Mouse (Mus musculus) heart, embryonic 11.5 days (tissue): ENCODE results near the gene Tmem150b. TPM values are rescaled to one million over a fixed set of nuclear protein-coding genes. Genes with fewer than 3 reads are reported as not detected.

Experiments used
- ATAC-seq: fragments of 200-750 bp; cut with Nextera tagmentation; replicated peaks from 2 replicates; pipeline ENCODE4 v1.8.0; 2017; ENCODE audit warnings: moderate library complexity; ENCODE audit not compliant: insufficient number of reproducible peaks, low FRiP score, low TSS enrichment
- H3K27ac ChIP-seq: fragments of 300-500 bp; sonication (generic); 2 replicates; pipeline ENCODE4 v1.5.1; 2014; ENCODE audit warnings: mild to moderate bottlenecking, low read depth, low read length
- H3K27me3 ChIP-seq: fragments of 300-500 bp; sonication (generic); 2 replicates; pipeline ENCODE4 v1.6.1; 2014; ENCODE audit warnings: mild to moderate bottlenecking, low read length, mixed read lengths; ENCODE audit not compliant: control insufficient read depth, insufficient read depth
- H3K36me3 ChIP-seq: fragments of 300-500 bp; sonication (generic); 2 replicates; pipeline ENCODE4 v1.6.1; 2014; ENCODE audit warnings: mild to moderate bottlenecking, low read length, moderate library complexity, mixed read lengths; ENCODE audit not compliant: control insufficient read depth, insufficient read depth
- H3K4me1 ChIP-seq: fragments of 300-500 bp; sonication (generic); 2 replicates; pipeline ENCODE4 v1.6.1; 2014; ENCODE audit warnings: low read length; ENCODE audit not compliant: control insufficient read depth, insufficient read depth
- H3K4me2 ChIP-seq: fragments of 300-500 bp; sonication (generic); 2 replicates; pipeline ENCODE4 v1.6.1; 2014; ENCODE audit warnings: mild to moderate bottlenecking, moderate library complexity
- H3K4me3 ChIP-seq: fragments of 300-500 bp; sonication (generic); 2 replicates; pipeline ENCODE4 v1.5.1; 2014; ENCODE audit warnings: low read depth, low read length
- H3K9ac ChIP-seq: fragments of 300-500 bp; sonication (generic); 2 replicates; pipeline ENCODE4 v1.6.1; 2014; ENCODE audit warnings: mild to moderate bottlenecking, low read depth, low read length, moderate library complexity
- H3K9me3 ChIP-seq: fragments of 300-500 bp; sonication (generic); replicated peaks from 2 replicates; pipeline ENCODE4 v1.6.1; 2016; ENCODE audit warnings: low read length; ENCODE audit not compliant: control insufficient read depth
- WGBS: fragments of 180-500 bp; shearing (Covaris S2); extraction: QIAGEN DNeasy Blood & Tissue Kit; methylation state at CpG from one replicate; pipeline ENCODE4 v1.1.7; 2014; ENCODE audit not compliant: insufficient replicate concordance; 5-methylcytosine and 5-hydroxymethylcytosine counted together
- polyA plus RNA-seq: library from polyadenylated mRNA; unstranded; fragments of >200 nt; fragmentation: Nextera tagmentation; extraction: Ambion mirVana; gene quantifications from 2 replicates; pipeline ENCODE4 v1.2.1, GENCODE M21; 2014

The Tmem150b gene
- polyA plus RNA-seq, 1 experiment from 2014 or later = not detected

- Histone ChIP-seq H3K27ac (no peak overlapping the region), H3K9me3 (no peaks in the 10 kb centered on the region), H3K4me1 (peaks cover 6% of the 10 kb centered on the region), H3K9ac (no peak overlapping the region), H3K4me3 (no peak overlapping the region), H3K4me2 (no peak overlapping the region), H3K27me3 (no peaks in the 10 kb centered on the region), H3K36me3 (peaks cover 22% of the 10 kb centered on the region)
- WGBS = 83% methylated on average over 2 of the region's 2 CpGs
- no peak for ATAC-seq
Observed at GRCm38 (mm10) chr7:4663742-4664141, 61.3 kb downstream of the Tmem150b start.

DNA sequence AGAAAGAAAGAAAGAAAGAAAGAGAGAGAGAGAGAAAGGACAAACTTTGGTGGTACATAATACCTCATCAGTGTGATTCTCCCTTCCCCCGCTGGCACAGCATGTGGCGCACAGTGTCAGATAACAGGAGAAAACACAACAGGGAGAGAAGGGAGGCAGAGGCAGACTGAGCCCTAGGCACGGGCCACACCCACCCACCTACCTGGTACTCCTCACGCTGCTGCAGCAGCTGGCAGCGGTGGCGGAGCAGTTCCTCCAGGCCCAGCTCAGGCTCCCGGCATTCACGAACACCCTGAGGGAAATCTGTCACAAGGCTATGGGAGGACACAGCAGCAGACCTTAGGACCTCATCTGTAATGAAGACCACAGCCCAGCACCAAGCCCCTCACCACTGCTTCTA, 61.9 kb downstream of the Tmem150b start:
- H3K9me3 ChIP-seq = no peaks in the 10 kb centered on the region
- no peak overlapping the region for H3K9ac ChIP-seq
- no peak overlapping the region for H3K4me2 ChIP-seq
- ATAC-seq = no peak
- no peaks in the 10 kb centered on the region for H3K27me3 ChIP-seq
- H3K4me1 ChIP-seq = peaks cover 6% of the 10 kb centered on the region
- H3K27ac ChIP-seq = no peak overlapping the region
- no peak overlapping the region for H3K4me3 ChIP-seq
- peaks cover 18% of the 10 kb centered on the region for H3K36me3 ChIP-seq
- 61% methylated on average over 8 of the region's 8 CpGs for WGBS

DNA sequence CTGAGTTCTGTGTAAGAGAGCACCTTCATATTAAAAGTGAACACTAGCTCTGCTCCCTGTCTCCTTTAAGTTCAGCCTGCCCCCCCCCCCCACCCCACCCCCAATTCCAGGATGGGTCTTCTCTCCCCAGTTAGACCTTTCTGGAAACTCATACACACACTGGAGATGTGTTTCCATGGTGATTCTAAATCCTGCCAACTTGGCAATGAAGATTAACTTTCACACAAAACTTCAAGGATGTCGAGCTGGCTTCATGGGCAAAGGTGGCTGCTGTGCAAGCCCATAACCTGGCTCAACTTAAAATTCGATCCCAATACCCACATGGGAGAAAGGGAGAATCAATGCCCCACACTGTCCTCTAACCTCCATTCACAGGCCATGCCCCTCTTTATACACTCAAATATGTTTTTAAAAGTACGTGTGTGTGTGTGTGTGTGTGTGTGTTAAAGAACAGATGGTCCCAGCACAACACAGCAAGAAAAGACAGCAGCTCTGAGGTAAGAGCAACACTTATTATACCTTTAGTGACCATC, 65.1 kb downstream of the Tmem150b start:
- peak overlapping the region; percentile 91 for H3K4me3 ChIP-seq
- H3K27me3 ChIP-seq = no peaks in the 10 kb centered on the region
- 69% methylated on average over 3 of the region's 3 CpGs for WGBS
- H3K9me3 ChIP-seq = no peaks in the 10 kb centered on the region
- peak overlapping the region; percentile 71 for H3K4me2 ChIP-seq
- peak overlapping the region; percentile 94 for H3K9ac ChIP-seq
- peaks cover 25% of the 10 kb centered on the region for H3K4me1 ChIP-seq
- H3K36me3 ChIP-seq = peaks cover 12% of the 10 kb centered on the region
- ATAC-seq = no peak
- peak overlapping the region; percentile 96; the same call in 1 of the 2 replicates for H3K27ac ChIP-seq

DNA sequence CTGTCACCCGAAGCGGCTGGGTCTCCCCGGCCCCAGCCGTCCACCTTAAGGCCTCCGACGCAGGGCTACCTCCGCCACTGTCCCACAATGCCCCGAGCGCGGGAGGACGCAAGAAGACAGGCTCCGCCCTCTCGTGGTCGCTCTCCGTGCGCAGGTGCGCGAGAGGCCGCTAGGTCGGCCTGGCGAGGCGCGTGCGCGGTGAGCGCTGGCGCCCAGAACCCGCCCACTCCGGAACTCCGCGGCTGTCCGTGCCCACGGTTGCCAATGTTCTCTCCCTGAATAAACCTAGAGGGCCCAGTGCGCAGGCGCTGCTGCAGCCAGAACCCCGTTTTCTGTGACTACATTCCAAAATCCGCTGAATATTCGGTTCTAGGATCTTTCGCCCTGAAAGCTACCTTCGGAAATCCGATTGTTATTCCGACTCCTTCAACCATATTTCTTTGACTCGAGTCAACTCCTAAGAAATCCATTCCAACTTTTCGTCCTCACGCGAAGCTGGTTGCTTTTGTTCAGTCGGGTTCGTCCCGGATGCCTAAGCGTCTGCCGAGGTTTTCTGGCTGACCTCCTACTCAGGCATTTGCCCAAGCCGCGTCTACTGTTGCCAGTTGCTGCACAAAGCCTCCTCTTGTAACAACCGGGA, 66.0 kb downstream of the Tmem150b start, which contains the start of gene Ppp6r1:
Gene Ppp6r1 (minus strand): TSS at position 108 of the 640 bp plus-strand sequence.
- H3K36me3 ChIP-seq = peaks cover 6% of the 10 kb centered on the region
- peak within 1 kb of the TSS; percentile 96 for H3K27ac ChIP-seq
- H3K4me1 ChIP-seq = peaks cover 32% of the 10 kb centered on the region
- no peaks in the 10 kb centered on the region for H3K9me3 ChIP-seq
- peak within 1 kb of the TSS; percentile 94 for H3K9ac ChIP-seq
- H3K4me2 ChIP-seq = peak within 1 kb of the TSS; percentile 71
- peak within 1 kb of the TSS; percentile 91 for H3K4me3 ChIP-seq
- WGBS = under 1% methylated on average over 53 of the region's 54 CpGs
- no peaks in the 10 kb centered on the region for H3K27me3 ChIP-seq
- peak; percentile 97 for ATAC-seq

DNA sequence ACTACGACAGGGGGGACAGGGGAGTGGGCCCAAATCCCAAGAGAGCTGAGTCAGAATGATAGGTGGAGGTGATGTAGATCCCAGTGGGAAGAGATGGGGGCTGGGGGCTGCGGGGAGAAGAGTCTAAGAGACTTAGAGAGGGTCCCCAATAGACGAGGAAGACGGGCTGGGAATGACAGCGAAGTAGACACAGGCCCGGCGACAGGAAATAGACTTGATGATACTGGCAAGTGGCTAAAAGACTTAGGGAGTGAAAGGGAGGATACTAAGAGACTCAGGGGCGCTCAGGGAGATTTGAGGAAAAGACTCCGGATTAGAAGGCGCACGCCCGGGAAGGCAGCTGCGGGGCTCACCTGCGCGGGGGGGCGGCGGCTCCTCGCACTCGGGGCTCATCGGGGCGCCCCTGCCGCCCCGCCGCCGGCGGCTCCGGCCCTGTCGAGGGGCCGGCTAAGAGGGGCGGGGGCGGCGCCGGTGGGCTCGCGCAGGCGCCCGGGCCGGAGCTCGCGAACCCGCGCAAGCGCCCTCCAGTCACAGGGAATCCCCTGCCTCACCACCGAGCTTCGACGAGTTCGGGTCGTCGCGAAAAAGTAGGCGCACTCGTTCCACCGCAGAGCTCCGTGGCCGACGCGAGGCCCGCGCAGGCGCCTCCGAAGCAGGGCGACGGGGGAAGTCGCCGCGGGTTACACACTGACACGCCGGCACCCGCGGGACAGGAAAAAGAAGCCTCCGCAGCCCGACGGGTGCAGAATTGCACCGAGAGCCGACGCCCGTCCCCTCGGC, 66.7 kb downstream of the Tmem150b start:
- Histone ChIP-seq H3K36me3 (peaks cover 4% of the 10 kb centered on the region), H3K27me3 (no peaks in the 10 kb centered on the region), H3K9ac (peak overlapping the region; percentile 94), H3K4me2 (peak overlapping the region; percentile 71), H3K4me1 (peaks cover 35% of the 10 kb centered on the region), H3K27ac (peak overlapping the region; percentile 96), H3K9me3 (no peaks in the 10 kb centered on the region), H3K4me3 (peak overlapping the region; percentile 91)
- ATAC-seq = peak; percentile 60
- under 1% methylated on average over 63 of the region's 78 CpGs for WGBS

DNA sequence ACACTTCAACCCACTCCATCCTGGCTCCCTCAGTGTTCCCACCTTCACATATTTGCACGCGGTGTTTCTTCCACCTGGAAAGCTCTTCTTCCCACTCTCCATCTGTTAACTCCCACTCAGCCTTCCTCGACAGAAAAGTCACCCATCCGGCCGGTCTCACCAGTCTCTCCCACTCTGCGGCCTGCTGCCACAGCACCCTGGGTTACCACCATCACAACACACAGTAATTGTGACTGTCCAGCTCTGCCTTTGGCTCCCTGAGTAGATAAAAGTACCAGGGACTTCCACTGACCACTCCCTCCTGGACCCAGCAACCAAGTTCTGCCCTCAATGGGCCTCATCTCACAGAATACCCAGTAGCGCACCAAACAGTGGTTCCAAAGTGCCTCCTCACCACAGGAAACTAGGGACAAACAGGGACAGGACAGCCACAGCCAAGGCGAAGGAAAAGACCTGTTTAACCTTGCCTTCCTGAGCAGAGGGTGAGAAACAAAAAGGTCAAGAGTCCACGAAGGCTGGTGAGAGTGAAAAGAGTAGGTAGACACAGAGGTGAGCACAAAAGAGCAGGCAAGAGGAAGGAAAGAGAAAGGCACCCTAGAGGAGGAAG, 67.4 kb downstream of the Tmem150b start:
- Histone ChIP-seq H3K9ac (peak overlapping the region; percentile 94), H3K27me3 (no peaks in the 10 kb centered on the region), H3K27ac (peak overlapping the region; percentile 22; the same call in 1 of the 2 replicates), H3K4me3 (peak overlapping the region; percentile 91), H3K9me3 (no peaks in the 10 kb centered on the region), H3K36me3 (peaks cover 3% of the 10 kb centered on the region), H3K4me2 (peak overlapping the region; percentile 71), H3K4me1 (peaks cover 37% of the 10 kb centered on the region)
- no peak for ATAC-seq
- 45% methylated on average over 9 of the region's 9 CpGs for WGBS

Other genes starting within 250 kb of the Tmem150b start
- 32.9 and 33.4 TPM in 2 replicates for gene Ppp1r12c, start 223.6 kb downstream of the Tmem150b start, polyA plus RNA-seq
- 260 and 262 TPM in 2 replicates for gene Tnnt1, start 208.9 kb downstream of the Tmem150b start, polyA plus RNA-seq
- 1,570 and 1,662 TPM in 2 replicates for gene Tnni3, start 201.0 kb downstream of the Tmem150b start, polyA plus RNA-seq
- gene Dnaaf3, start 192.8 kb downstream of the Tmem150b start, polyA plus RNA-seq = 0.19 and 0.44 TPM in 2 replicates
- gene Syt5, start 177.7 kb downstream of the Tmem150b start, polyA plus RNA-seq = 0.77 and 1.3 TPM in 2 replicates
- gene Ptprh, start 121.2 kb downstream of the Tmem150b start, polyA plus RNA-seq = not detected in 2 replicates
- gene Tmem86b, start 93.8 kb downstream of the Tmem150b start, polyA plus RNA-seq = 3.8 and 4.6 TPM in 2 replicates
- gene Ppp6r1, start 66.2 kb downstream of the Tmem150b start, polyA plus RNA-seq = 3.2 and 7.0 TPM in 2 replicates
- gene Hspbp1, start 40.2 kb downstream of the Tmem150b start, polyA plus RNA-seq = 81.5 and 83.7 TPM in 2 replicates
- 1.7 TPM in 2 replicates for gene Brsk1, start 34.6 kb downstream of the Tmem150b start, polyA plus RNA-seq
- gene Kmt5c, start 14.9 kb upstream of the Tmem150b start, polyA plus RNA-seq = 58.6 and 63.5 TPM in 2 replicates
- gene Cox6b2, start 27.8 kb upstream of the Tmem150b start, polyA plus RNA-seq = 32.9 and 42.4 TPM in 2 replicates
- not detected in 2 replicates for gene Fam71e2, start 46.1 kb upstream of the Tmem150b start, polyA plus RNA-seq
- gene Il11, start 57.6 kb upstream of the Tmem150b start, polyA plus RNA-seq = not detected in 2 replicates
- gene Tmem190, start 57.7 kb upstream of the Tmem150b start, polyA plus RNA-seq = not detected in 2 replicates
- gene Tmem238, start 64.4 kb upstream of the Tmem150b start, polyA plus RNA-seq = 2.2 and 2.4 TPM in 2 replicates
- 143 and 156 TPM in 2 replicates for gene Rpl28, start 67.6 kb upstream of the Tmem150b start, polyA plus RNA-seq
- gene Ube2s, start 87.3 kb upstream of the Tmem150b start, polyA plus RNA-seq = 317 and 378 TPM in 2 replicates
- gene Shisa7, start 119.4 kb upstream of the Tmem150b start, polyA plus RNA-seq = 0.09 TPM in 1 of 2 replicates, not detected in the other
- 2.9 and 3.3 TPM in 2 replicates for gene Isoc2b, start 145.0 kb upstream of the Tmem150b start, polyA plus RNA-seq
- gene Isoc2a, start 151.9 kb upstream of the Tmem150b start, polyA plus RNA-seq = 0.59 and 1.1 TPM in 2 replicates
- 0.17 and 0.20 TPM in 2 replicates for gene Gm36210, start 181.3 kb upstream of the Tmem150b start, polyA plus RNA-seq
- gene Zfp628, start 190.0 kb upstream of the Tmem150b start, polyA plus RNA-seq = 2.6 and 2.8 TPM in 2 replicates
- 4.7 and 5.0 TPM in 2 replicates for gene Nat14, start 196.8 kb upstream of the Tmem150b start, polyA plus RNA-seq
- gene Ssc5d, start 200.5 kb upstream of the Tmem150b start, polyA plus RNA-seq = 0.53 and 1.1 TPM in 2 replicates
- 3.3 and 5.4 TPM in 2 replicates for gene Sbk2, start 239.2 kb upstream of the Tmem150b start, polyA plus RNA-seq
- 0.44 and 0.49 TPM in 2 replicates for gene Sbk3, start 245.9 kb upstream of the Tmem150b start, polyA plus RNA-seq